Mouse (Mus musculus): ENCODE results near the gene Bmpr2. TPM values are rescaled to one million over a fixed set of nuclear protein-coding genes. Genes with fewer than 3 reads are reported as not detected.

Bmpr2 gene
- polyA plus RNA-seq, 1 experiment = 146 TPM

DNA sequence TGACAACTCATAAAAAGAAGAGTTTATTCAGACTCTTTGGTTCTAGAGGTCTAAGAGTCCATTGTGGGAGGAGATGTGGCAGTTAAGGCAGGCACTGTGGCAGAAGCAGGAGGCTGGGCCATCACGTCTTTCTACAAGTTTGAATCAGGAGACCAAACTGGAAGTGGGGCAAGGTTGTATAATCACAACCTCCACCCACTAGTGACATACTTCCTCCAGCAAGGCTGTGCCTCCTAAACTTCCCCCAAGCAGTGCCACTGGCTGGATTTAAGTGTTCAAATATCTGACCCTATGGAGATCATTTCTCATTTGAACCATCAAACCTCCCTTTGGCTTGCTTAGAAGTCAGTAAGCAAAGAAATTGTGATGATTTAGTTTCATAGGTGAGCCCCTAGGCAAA lies 7.9 kb upstream of the Bmpr2 start:
- H3K4me3 ChIP-seq (ENCODE audit: insufficient read depth, low read depth, low read length) = no peak overlapping the region
- no peak for TF ChIP-seq CTCF (IDR thresholded peaks at IDR 0.05; ENCODE audit: insufficient read depth, low read depth, low read length)
- TF ChIP-seq POLR2A (IDR thresholded peaks at IDR 0.05; ENCODE audit: insufficient read depth, low read depth, low read length) = no peak
- H3K4me1 ChIP-seq (ENCODE audit: control insufficient read depth, insufficient read depth, low read length) = no peaks in the 10 kb centered on the region
- 86% methylated on average over 1 of the region's 1 CpGs for WGBS
- no peak overlapping the region for H3K27ac ChIP-seq (ENCODE audit: insufficient read depth, low read depth, low read length)

DNA sequence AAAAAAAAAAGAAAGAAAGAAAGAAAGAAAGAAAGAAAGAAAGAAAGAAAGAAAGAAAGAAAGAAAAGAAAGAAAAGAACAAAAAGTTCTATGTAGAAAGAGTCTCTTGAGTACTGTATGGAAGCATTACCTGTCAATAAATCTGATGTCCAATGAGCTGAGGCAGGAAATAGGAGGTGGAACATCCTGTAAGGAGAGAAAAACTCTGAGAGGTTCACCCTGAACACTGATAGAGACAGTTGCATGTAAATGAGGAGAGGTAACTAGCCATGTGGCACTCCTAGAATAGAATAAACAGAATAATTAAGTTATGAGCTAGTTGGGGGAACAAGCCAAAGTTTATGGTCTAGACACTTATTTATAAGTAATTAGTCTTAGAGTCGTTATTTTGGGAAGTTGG lies 4.9 kb upstream of the Bmpr2 start:
- WGBS = 93% methylated on average over 1 of the region's 1 CpGs
- Histone ChIP-seq H3K4me1 (ENCODE audit: control insufficient read depth, insufficient read depth, low read length) (no peaks in the 10 kb centered on the region), H3K27ac (ENCODE audit: insufficient read depth, low read depth, low read length) (no peak overlapping the region), H3K4me3 (ENCODE audit: insufficient read depth, low read depth, low read length) (no peak overlapping the region)
- no peak for TF ChIP-seq POLR2A (IDR thresholded peaks at IDR 0.05; ENCODE audit: insufficient read depth, low read depth, low read length)
- TF ChIP-seq CTCF (IDR thresholded peaks at IDR 0.05; ENCODE audit: insufficient read depth, low read depth, low read length) = no peak

DNA sequence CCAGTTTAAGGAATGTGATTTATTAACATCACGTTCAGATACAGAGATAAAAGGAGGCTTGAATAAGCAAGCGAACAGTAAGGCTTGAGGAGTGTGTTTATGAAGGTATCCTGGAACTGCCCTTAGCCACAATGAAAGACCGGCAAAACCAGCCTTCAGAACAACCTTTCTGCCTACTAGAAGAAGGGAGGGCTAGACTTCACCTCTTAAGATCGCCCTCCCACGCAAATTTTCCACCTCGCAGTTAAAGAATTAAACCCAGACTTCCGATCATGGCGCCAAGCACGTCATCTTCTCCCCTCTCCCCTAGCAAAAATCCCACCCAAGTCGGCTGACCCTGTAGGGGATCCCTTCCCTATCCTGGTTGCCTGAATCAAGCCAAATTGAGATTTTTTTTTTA lies 992 bp upstream of the Bmpr2 start:
- 3% methylated on average over 10 of the region's 10 CpGs for WGBS
- peak overlapping the region; percentile 92 for H3K27ac ChIP-seq (ENCODE audit: insufficient read depth, low read depth, low read length)
- H3K4me3 ChIP-seq (ENCODE audit: insufficient read depth, low read depth, low read length) = peak overlapping the region; percentile 97
- TF ChIP-seq CTCF (IDR thresholded peaks at IDR 0.05; ENCODE audit: insufficient read depth, low read depth, low read length) (no peak), POLR2A (IDR thresholded peaks at IDR 0.05; ENCODE audit: insufficient read depth, low read depth, low read length) (no peak)
- no peaks in the 10 kb centered on the region for H3K4me1 ChIP-seq (ENCODE audit: control insufficient read depth, insufficient read depth, low read length)

DNA sequence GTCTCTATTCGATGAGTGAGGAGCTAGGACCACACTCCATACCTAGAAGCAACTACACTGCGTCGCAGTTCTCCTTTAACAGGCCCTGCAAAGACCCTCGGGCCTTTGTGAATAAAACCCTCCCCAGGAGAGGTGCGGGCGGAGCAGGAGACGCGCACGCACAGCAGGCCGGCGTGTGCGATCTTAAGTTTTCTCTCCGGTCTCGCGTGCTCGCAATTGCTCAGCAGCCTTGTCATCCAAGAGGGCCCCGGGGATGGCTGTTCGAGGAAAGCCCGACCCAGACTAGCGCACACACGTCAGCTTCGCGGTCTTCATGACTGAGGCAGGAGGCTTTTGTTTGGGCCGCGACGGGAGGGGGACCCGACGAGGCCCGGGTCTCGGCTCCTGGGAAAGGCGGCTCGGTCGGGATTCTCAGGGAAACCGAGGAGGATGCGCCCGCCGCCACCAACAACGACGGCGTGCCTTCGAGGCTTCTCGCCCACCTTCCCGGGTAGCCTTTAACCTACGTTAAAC lies 493 bp upstream of the Bmpr2 start:
- under 1% methylated on average over 44 of the region's 44 CpGs for WGBS
- TF ChIP-seq POLR2A (IDR thresholded peaks at IDR 0.05; ENCODE audit: insufficient read depth, low read depth, low read length) (no peak), CTCF (IDR thresholded peaks at IDR 0.05; ENCODE audit: insufficient read depth, low read depth, low read length) (no peak)

DNA sequence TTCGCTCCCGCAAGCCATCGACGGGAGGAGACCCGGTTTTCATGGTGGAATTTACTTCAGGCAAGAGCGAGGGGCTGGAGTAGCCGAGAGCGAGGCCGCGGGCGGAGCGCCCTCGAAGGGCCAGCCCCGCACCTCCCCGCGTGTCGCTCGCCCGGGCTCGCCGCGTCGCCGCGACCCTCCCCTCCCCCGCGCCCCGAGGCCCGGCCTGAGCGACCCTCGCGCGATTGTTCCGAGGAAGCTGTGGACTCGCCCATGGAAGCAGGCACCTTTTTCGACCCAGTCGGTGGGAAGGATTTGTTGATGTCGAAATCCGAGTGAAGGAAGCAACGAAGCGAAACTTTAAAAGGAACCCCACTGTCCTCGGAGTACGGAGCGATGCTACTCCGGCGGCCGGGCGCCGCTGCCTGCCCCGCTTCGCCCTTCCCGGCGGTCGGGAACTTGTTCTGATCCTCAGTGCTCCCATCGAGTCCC lies 616 bp downstream of the Bmpr2 start:
- peak overlapping the region; percentile 97 for H3K4me3 ChIP-seq (ENCODE audit: insufficient read depth, low read depth, low read length)
- under 1% methylated on average over 54 of the region's 55 CpGs for WGBS
- H3K27ac ChIP-seq (ENCODE audit: insufficient read depth, low read depth, low read length) = peak overlapping the region; percentile 83
- H3K4me1 ChIP-seq (ENCODE audit: control insufficient read depth, insufficient read depth, low read length) = no peaks in the 10 kb centered on the region
- TF ChIP-seq POLR2A (IDR thresholded peaks at IDR 0.05; ENCODE audit: insufficient read depth, low read depth, low read length) = no peak
- TF ChIP-seq CTCF (IDR thresholded peaks at IDR 0.05; ENCODE audit: insufficient read depth, low read depth, low read length) = no peak

More for the DNA sequence above, 493 bp upstream of the Bmpr2 start:
- peak overlapping the region; percentile 92 for H3K27ac ChIP-seq (ENCODE audit: insufficient read depth, low read depth, low read length)
- peak overlapping the region; percentile 97 for H3K4me3 ChIP-seq (ENCODE audit: insufficient read depth, low read depth, low read length)
- H3K4me1 ChIP-seq (ENCODE audit: control insufficient read depth, insufficient read depth, low read length) = no peaks in the 10 kb centered on the region

DNA sequence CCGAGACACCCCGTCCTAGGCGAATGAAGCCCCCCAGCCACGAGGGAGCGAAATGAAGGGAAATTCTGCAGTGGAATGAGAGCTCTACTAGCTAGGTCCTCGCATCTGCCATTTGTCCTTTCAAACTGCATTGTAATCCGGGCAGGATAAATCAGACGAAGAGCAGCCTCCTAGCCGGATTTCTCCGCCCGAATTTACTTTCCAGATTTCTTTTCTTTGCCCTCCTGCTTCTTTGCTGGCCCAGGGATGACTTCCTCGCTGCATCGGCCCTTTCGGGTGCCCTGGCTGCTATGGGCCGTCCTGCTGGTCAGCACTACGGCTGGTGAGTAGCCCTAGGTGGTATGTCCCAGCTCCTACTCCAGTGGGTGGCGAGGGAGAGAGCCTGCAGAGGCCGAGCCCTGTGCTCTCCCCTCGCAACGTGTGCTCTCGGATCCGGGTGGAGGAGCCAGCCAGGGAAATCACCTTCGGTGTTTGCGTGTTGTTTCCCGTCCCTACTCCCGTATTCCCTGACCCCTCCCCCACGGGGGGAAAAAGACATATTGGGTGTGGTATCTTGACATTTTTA lies 1.3 kb downstream of the Bmpr2 start:
- H3K4me1 ChIP-seq (ENCODE audit: control insufficient read depth, insufficient read depth, low read length) = no peaks in the 10 kb centered on the region
- H3K27ac ChIP-seq (ENCODE audit: insufficient read depth, low read depth, low read length) = peak overlapping the region; percentile 62; the same call in 1 of the 2 replicates
- H3K4me3 ChIP-seq (ENCODE audit: insufficient read depth, low read depth, low read length) = peak overlapping the region; percentile 97
- WGBS = under 1% methylated on average over 27 of the region's 27 CpGs
- TF ChIP-seq POLR2A (IDR thresholded peaks at IDR 0.05; ENCODE audit: insufficient read depth, low read depth, low read length) (no peak), CTCF (IDR thresholded peaks at IDR 0.05; ENCODE audit: insufficient read depth, low read depth, low read length) (no peak)

DNA sequence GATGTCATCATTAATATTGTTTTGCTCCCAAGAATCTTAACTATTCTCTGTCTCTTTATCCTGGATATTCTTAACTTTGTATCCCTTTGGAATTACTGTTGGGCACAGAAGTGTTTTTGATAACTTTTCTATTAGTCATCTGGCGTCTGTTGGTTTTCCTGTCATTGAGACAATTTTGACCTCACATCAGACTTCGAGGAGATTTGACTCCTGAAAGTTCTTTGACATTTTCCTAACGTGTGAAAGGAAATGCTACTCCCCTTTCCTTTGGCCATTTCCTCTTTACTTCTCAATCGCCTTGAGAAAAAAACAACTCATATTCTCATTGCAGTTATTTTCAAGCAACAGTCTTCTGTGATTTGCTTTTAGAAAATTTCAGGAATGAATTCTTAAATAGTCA lies 2.1 kb downstream of the Bmpr2 start:
- TF ChIP-seq POLR2A (IDR thresholded peaks at IDR 0.05; ENCODE audit: insufficient read depth, low read depth, low read length) (no peak), CTCF (IDR thresholded peaks at IDR 0.05; ENCODE audit: insufficient read depth, low read depth, low read length) (no peak)
- no peak overlapping the region for H3K27ac ChIP-seq (ENCODE audit: insufficient read depth, low read depth, low read length)

DNA sequence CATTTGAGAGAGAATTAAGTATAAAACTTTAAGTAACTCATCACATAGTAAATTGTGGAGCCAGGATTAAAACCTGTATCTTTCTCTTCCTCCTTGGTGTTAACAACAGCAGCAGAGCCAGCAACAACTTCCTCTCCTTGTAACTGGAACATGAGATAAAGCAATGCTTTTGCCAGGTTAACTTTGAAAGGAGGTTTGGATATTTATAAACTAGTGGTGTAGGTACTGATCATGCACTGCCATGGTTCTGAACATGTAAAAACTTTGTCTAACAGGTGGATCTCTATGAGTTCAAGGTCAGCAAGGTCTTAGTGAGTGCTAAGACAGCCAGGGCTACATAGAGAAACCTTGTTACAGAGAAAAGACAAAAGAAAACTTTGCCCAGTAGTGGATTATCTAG lies 3.4 kb downstream of the Bmpr2 start:
- TF ChIP-seq CTCF (IDR thresholded peaks at IDR 0.05; ENCODE audit: insufficient read depth, low read depth, low read length) = no peak
- TF ChIP-seq POLR2A (IDR thresholded peaks at IDR 0.05; ENCODE audit: insufficient read depth, low read depth, low read length) = no peak
- no peaks in the 10 kb centered on the region for H3K4me1 ChIP-seq (ENCODE audit: control insufficient read depth, insufficient read depth, low read length)
- H3K4me3 ChIP-seq (ENCODE audit: insufficient read depth, low read depth, low read length) = no peak overlapping the region
- H3K27ac ChIP-seq (ENCODE audit: insufficient read depth, low read depth, low read length) = no peak overlapping the region

More for the DNA sequence above, 2.1 kb downstream of the Bmpr2 start:
- WGBS = 2% methylated on average over 4 of the region's 4 CpGs
- Histone ChIP-seq H3K4me1 (ENCODE audit: control insufficient read depth, insufficient read depth, low read length) (no peaks in the 10 kb centered on the region), H3K4me3 (ENCODE audit: insufficient read depth, low read depth, low read length) (no peak overlapping the region)

DNA sequence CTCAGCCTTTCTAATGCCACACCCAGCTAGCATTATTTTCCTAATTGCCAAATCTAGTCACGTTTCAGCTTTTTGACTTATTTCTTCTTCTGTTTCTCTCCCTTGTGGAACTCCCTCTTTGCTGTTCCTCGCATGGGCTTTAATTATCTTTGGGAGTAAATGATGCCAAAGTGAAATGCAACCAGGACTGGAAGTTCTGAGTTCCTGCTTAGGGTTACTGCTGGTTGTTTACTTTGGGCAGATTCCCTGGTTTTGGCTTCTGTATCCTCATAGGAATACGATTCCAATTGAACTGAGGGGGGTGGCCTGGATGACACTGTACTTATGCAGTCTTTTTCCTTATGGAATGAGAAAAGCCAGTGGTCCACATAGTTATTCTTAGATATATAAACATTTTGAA lies 8.7 kb downstream of the Bmpr2 start:
- Histone ChIP-seq H3K4me1 (ENCODE audit: control insufficient read depth, insufficient read depth, low read length) (no peaks in the 10 kb centered on the region), H3K27ac (ENCODE audit: insufficient read depth, low read depth, low read length) (no peak overlapping the region), H3K4me3 (ENCODE audit: insufficient read depth, low read depth, low read length) (no peak overlapping the region)
- WGBS = 20% methylated on average over 3 of the region's 3 CpGs
- TF ChIP-seq CTCF (IDR thresholded peaks at IDR 0.05; ENCODE audit: insufficient read depth, low read depth, low read length) (no peak), POLR2A (IDR thresholded peaks at IDR 0.05; ENCODE audit: insufficient read depth, low read depth, low read length) (no peak)
